In the genomic region with DNA sequence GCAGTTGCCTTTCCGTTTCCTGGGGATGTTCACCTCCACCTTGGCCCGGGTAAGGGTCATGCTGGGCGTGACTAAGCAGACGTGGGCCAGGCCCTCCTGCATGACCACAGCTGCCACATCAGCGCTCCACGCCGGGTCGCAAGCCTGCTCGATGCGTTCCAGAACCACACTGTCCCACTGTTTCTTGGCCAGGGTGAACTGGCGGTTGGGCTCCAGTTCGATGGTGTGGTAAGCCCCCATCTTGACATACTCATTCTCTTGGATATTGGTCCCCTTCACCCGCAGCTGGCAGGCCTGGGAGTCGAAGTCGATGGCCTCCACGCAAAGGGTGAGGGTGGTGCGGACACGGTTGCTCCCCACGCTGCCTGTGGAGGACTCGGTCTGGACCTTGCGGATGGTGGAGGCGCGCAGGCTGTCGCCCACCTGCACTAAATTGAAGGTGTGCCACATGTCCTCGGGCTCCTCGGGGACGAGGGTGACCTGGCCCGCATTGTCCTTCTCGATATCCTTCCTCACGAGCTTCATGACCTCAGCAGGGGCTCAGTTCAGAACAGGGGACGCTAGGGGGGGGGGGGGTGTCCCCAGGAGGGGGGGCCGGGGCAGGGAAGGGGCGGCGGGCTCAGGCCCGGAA, we compare ENCODE assay signal across 8 mouse cellular contexts. TPM values are rescaled to one million over a fixed set of nuclear protein-coding genes. Genes with fewer than 3 reads are reported as not detected.
DNase-seq lines count a peak whose midpoint lies in the region; ATAC-seq and TF ChIP-seq lines count a peak whose summit lies in the region.

No protein-coding gene starts in this region.

- H3K9me3 ChIP-seq in G1E (replicated peaks) = no peaks in the 10 kb centered on the region
- H3K9me3 ChIP-seq in heart, embryonic 16.5 days (replicated peaks; ENCODE audit: control insufficient read depth, low read length) = no peaks in the 10 kb centered on the region
- no peaks in the 10 kb centered on the region for H3K9me3 ChIP-seq in kidney, postnatal 0 days (replicated peaks; ENCODE audit: low read length)
- no peaks in the 10 kb centered on the region for H3K9me3 ChIP-seq in liver, embryonic 15.5 days (replicated peaks)
- H3K9me3 ChIP-seq in neural tube, embryonic 15.5 days (replicated peaks) = no peaks in the 10 kb centered on the region

- peaks cover 32% of the 10 kb centered on the region for H3K36me3 ChIP-seq in G1E (replicated peaks)
- peaks cover 9% of the 10 kb centered on the region; the same call in 1 of the 2 replicates for H3K36me3 ChIP-seq in heart, embryonic 16.5 days (ENCODE audit: control insufficient read depth, insufficient read depth)
- H3K36me3 ChIP-seq in kidney, postnatal 0 days (ENCODE audit: insufficient read depth, low read length) = peaks cover 2% of the 10 kb centered on the region; the same call in 1 of the 2 replicates
- peaks cover 33% of the 10 kb centered on the region for H3K36me3 ChIP-seq in liver, embryonic 15.5 days (replicated peaks)
- peaks cover 19% of the 10 kb centered on the region for H3K36me3 ChIP-seq in neural tube, embryonic 15.5 days

- peaks cover 46% of the 10 kb centered on the region for H3K4me1 ChIP-seq in G1E (ENCODE audit: insufficient read depth, low read depth, low read length)
- H3K4me1 ChIP-seq in bone marrow, adult 2 months (ENCODE audit: control insufficient read depth, insufficient read depth, low read length) = peaks cover 2% of the 10 kb centered on the region
- H3K4me1 ChIP-seq in heart, embryonic 16.5 days (ENCODE audit: control insufficient read depth, insufficient read depth, low read length) = peaks cover 38% of the 10 kb centered on the region
- H3K4me1 ChIP-seq in kidney, postnatal 0 days (replicated peaks; ENCODE audit: insufficient read depth, low read length) = peaks cover 9% of the 10 kb centered on the region
- peaks cover 45% of the 10 kb centered on the region for H3K4me1 ChIP-seq in liver, embryonic 15.5 days (replicated peaks)
- peaks cover 27% of the 10 kb centered on the region for H3K4me1 ChIP-seq in neural tube, embryonic 15.5 days

- peak overlapping the region; percentile 98 for H3K4me2 ChIP-seq in heart, embryonic 16.5 days (ENCODE audit: low read depth, low read length)
- H3K4me2 ChIP-seq in kidney, postnatal 0 days (ENCODE audit: low read length) = peak overlapping the region; percentile 98
- H3K4me2 ChIP-seq in liver, embryonic 15.5 days = peak overlapping the region; percentile 94
- H3K4me2 ChIP-seq in neural tube, embryonic 15.5 days = peak overlapping the region; percentile 97

- H3K4me3 ChIP-seq in G1E (ENCODE audit: low read depth, low read length) = peak overlapping the region; percentile 97
- H3K4me3 ChIP-seq in bone marrow, adult 2 months (replicated peaks; ENCODE audit: control insufficient read depth, low read depth, low read length) = peak overlapping the region; percentile 82
- H3K4me3 ChIP-seq in heart, embryonic 16.5 days (ENCODE audit: low read length) = peak overlapping the region; percentile 80
- H3K4me3 ChIP-seq in kidney, postnatal 0 days (replicated peaks; ENCODE audit: low read depth, low read length) = peak overlapping the region; percentile 59
- H3K4me3 ChIP-seq in liver, embryonic 15.5 days (replicated peaks) = peak overlapping the region; percentile 82
- peak overlapping the region; percentile 68 for H3K4me3 ChIP-seq in neural tube, embryonic 15.5 days (replicated peaks)

- peak; percentile 23 for DNase-seq in G1E (ENCODE audit: low spot score)
- DNase-seq in kidney, postnatal 0 days (ENCODE audit: low spot score) = no peak
- peak; percentile 31 for DNase-seq in urinary bladder, postnatal 25 days (ENCODE audit: low spot score)

- no peak for TF ChIP-seq CTCF in G1E (IDR thresholded peaks at IDR 0.05; ENCODE audit: low read depth, low read length)
- no peak for TF ChIP-seq CTCF in bone marrow, adult 2 months (IDR thresholded peaks at IDR 0.05; ENCODE audit: control insufficient read depth, insufficient read depth, low read length)
- no peak for TF ChIP-seq CTCF in kidney, postnatal 0 days (IDR thresholded peaks at IDR 0.05; ENCODE audit: low read depth)

- WGBS in bone marrow, adult 2 months = under 1% methylated on average over 35 of the region's 35 CpGs
- 3% methylated on average over 34 of the region's 35 CpGs for WGBS in heart, embryonic 16.5 days
- 4% methylated on average over 34 of the region's 35 CpGs for WGBS in kidney, postnatal 0 days
- 4% methylated on average over 35 of the region's 35 CpGs for WGBS in liver, embryonic 15.5 days (ENCODE audit: insufficient replicate concordance)
- WGBS in neural tube, embryonic 15.5 days = 8% methylated on average over 34 of the region's 35 CpGs

- peak overlapping the region; percentile 92 for H3K9ac ChIP-seq in heart, embryonic 16.5 days (ENCODE audit: low read length)
- H3K9ac ChIP-seq in kidney, postnatal 0 days (ENCODE audit: low read depth, low read length) = peak overlapping the region; percentile 76
- H3K9ac ChIP-seq in liver, embryonic 15.5 days = peak overlapping the region; percentile 88
- H3K9ac ChIP-seq in neural tube, embryonic 15.5 days (replicated peaks) = peak overlapping the region; percentile 74

- H3K27me3 ChIP-seq in G1E (ENCODE audit: insufficient read depth, low read length) = no peaks in the 10 kb centered on the region
- H3K27me3 ChIP-seq in heart, embryonic 16.5 days (ENCODE audit: control insufficient read depth, insufficient read depth, low read length) = no peaks in the 10 kb centered on the region
- no peaks in the 10 kb centered on the region for H3K27me3 ChIP-seq in kidney, postnatal 0 days (ENCODE audit: insufficient read depth, low read length)
- H3K27me3 ChIP-seq in liver, embryonic 15.5 days = no peaks in the 10 kb centered on the region
- no peaks in the 10 kb centered on the region for H3K27me3 ChIP-seq in neural tube, embryonic 15.5 days (replicated peaks)

- peak; percentile 41 for ATAC-seq in G1E (ENCODE audit: extremely low read depth, insufficient number of reproducible peaks, low FRiP score, poor library complexity, severe bottlenecking)
- peak; percentile 66 for ATAC-seq in erythroblast, adult 5-6 weeks (replicated peaks; ENCODE audit: low FRiP score, poor library complexity, severe bottlenecking)
- ATAC-seq in heart, embryonic 16.5 days (replicated peaks; ENCODE audit: extremely low read depth, insufficient read depth, low FRiP score) = peak; percentile 42
- ATAC-seq in kidney, postnatal 0 days (replicated peaks; ENCODE audit: low FRiP score, low read depth) = peak; percentile 49
- peak; percentile 20 for ATAC-seq in liver, embryonic 15.5 days (ENCODE audit: insufficient read depth)
- ATAC-seq in neural tube, embryonic 15.5 days (ENCODE audit: low FRiP score) = peak; percentile 85

- peak overlapping the region; percentile 73; the same call in 1 of the 2 replicates for H3K27ac ChIP-seq in bone marrow, adult 2 months (ENCODE audit: control insufficient read depth, insufficient read depth, low read depth, low read length, poor library complexity)
- H3K27ac ChIP-seq in heart, embryonic 16.5 days (ENCODE audit: low read length) = peak overlapping the region; percentile 99
- H3K27ac ChIP-seq in kidney, postnatal 0 days = peak overlapping the region; percentile 92
- H3K27ac ChIP-seq in liver, embryonic 15.5 days (replicated peaks) = peak overlapping the region; percentile 99
- H3K27ac ChIP-seq in neural tube, embryonic 15.5 days (replicated peaks) = peak overlapping the region; percentile 72

- no peak for TF ChIP-seq POLR2A in bone marrow, adult 2 months (IDR thresholded peaks at IDR 0.05; ENCODE audit: borderline replicate concordance, control insufficient read depth, low read depth, low read length)

RNA-seq across cellular contexts. Expression of gene Pelo, which starts 0.5 kb away (rescaled TPM):
- total RNA-seq in G1E (2014; fragmentation: Nextera tagmentation) (10.0 and 13.3 TPM in 2 replicates), G1E (2017) (7.9 and 10.3 TPM in 2 replicates)
- polyA plus RNA-seq in G1E (2012) = 27.9 and 30.6 TPM in 2 replicates
- polyA plus RNA-seq in bone marrow, adult 2 months (2011; ENCODE audit: insufficient read depth, insufficient read length, low replicate concordance, missing spikeins) = 7.8 and 9.3 TPM in 2 replicates
- 2.9 and 4.4 TPM in 2 replicates for total RNA-seq in erythroblast, adult 5-6 weeks (2015; ENCODE audit: low replicate concordance)
- total RNA-seq in erythroblast, adult 5-6 weeks (2017; ENCODE audit: low replicate concordance) = 5.3 and 7.7 TPM in 2 replicates
- 6.5 and 6.9 TPM in 2 replicates for polyA plus RNA-seq in heart, embryonic 16.5 days (2015; fragmentation: Nextera tagmentation; extraction: Ambion mirVana)
- 8.4 and 9.9 TPM in 2 replicates for polyA plus RNA-seq in kidney, postnatal 0 days (2015; fragmentation: Nextera tagmentation; extraction: Ambion mirVana)
- 3.2 and 4.0 TPM in 2 replicates for polyA plus RNA-seq in liver, embryonic 15.5 days (2015; fragmentation: Nextera tagmentation; extraction: Ambion mirVana)
- polyA plus RNA-seq in neural tube, embryonic 15.5 days (2015; fragmentation: Nextera tagmentation; extraction: Ambion mirVana) = 6.7 TPM in 2 replicates

RNA-seq across cellular contexts. Expression of gene Gm49395, which starts 12.2 kb away (rescaled TPM):
- total RNA-seq in G1E (2014; fragmentation: Nextera tagmentation) = 5.3 TPM in 1 of 2 replicates, not detected in the other
- total RNA-seq in G1E (2017) = not detected in 2 replicates
- polyA plus RNA-seq in G1E (2012) = 1.2 and 1.4 TPM in 2 replicates
- polyA plus RNA-seq in bone marrow, adult 2 months (2011; ENCODE audit: insufficient read depth, insufficient read length, low replicate concordance, missing spikeins) = 15.0 TPM in 1 of 2 replicates, not detected in the other
- total RNA-seq in erythroblast, adult 5-6 weeks (2015; ENCODE audit: low replicate concordance) = 9.0 and 9.2 TPM in 2 replicates
- not detected in 2 replicates for total RNA-seq in erythroblast, adult 5-6 weeks (2017; ENCODE audit: low replicate concordance)
- 7.6 and 8.4 TPM in 2 replicates for polyA plus RNA-seq in heart, embryonic 16.5 days (2015; fragmentation: Nextera tagmentation; extraction: Ambion mirVana)
- 12.1 and 15.3 TPM in 2 replicates for polyA plus RNA-seq in kidney, postnatal 0 days (2015; fragmentation: Nextera tagmentation; extraction: Ambion mirVana)
- 2.3 and 2.5 TPM in 2 replicates for polyA plus RNA-seq in liver, embryonic 15.5 days (2015; fragmentation: Nextera tagmentation; extraction: Ambion mirVana)
- 2.9 and 4.6 TPM in 2 replicates for polyA plus RNA-seq in neural tube, embryonic 15.5 days (2015; fragmentation: Nextera tagmentation; extraction: Ambion mirVana)

RNA-seq across cellular contexts. Expression of gene Itga1, which starts 12.3 kb away (rescaled TPM):
- 0.05 TPM in 1 of 2 replicates, not detected in the other for total RNA-seq in G1E (2014; fragmentation: Nextera tagmentation)
- 0.12 and 0.44 TPM in 2 replicates for total RNA-seq in G1E (2017)
- polyA plus RNA-seq in G1E (2012) = not detected in 2 replicates
- 9.7 and 15.5 TPM in 2 replicates for polyA plus RNA-seq in bone marrow, adult 2 months (2011; ENCODE audit: insufficient read depth, insufficient read length, low replicate concordance, missing spikeins)
- 4.2 and 5.2 TPM in 2 replicates for total RNA-seq in erythroblast, adult 5-6 weeks (2015; ENCODE audit: low replicate concordance)
- total RNA-seq in erythroblast, adult 5-6 weeks (2017; ENCODE audit: low replicate concordance) = 2.2 TPM in 2 replicates
- 26.3 and 29.2 TPM in 2 replicates for polyA plus RNA-seq in heart, embryonic 16.5 days (2015; fragmentation: Nextera tagmentation; extraction: Ambion mirVana)
- 27.1 and 29.4 TPM in 2 replicates for polyA plus RNA-seq in kidney, postnatal 0 days (2015; fragmentation: Nextera tagmentation; extraction: Ambion mirVana)
- 4.6 and 5.8 TPM in 2 replicates for polyA plus RNA-seq in liver, embryonic 15.5 days (2015; fragmentation: Nextera tagmentation; extraction: Ambion mirVana)
- polyA plus RNA-seq in neural tube, embryonic 15.5 days (2015; fragmentation: Nextera tagmentation; extraction: Ambion mirVana) = 7.0 and 8.7 TPM in 2 replicates

Comparison
In these comparisons a context has a peak if more than half of its experiments do, and no peak if none do; other contexts are left out.
1. ATAC-seq: peak in every context shown above with its lines; median percentile 85 in neural tube, embryonic 15.5 days; 66 in erythroblast, adult 5-6 weeks; 49 in kidney, postnatal 0 days; 42 in heart, embryonic 16.5 days; 41 in G1E; 20 in liver, embryonic 15.5 days.